Mouse (Mus musculus) stomach, embryonic 14.5 days (tissue): ENCODE measurements at regions not wholly inside any gene's neighbourhood (a gene's known extent, or its start where the extent isn't known, plus 50 kb on each side); places are given as distances from the start of the nearest gene placed in this dataset.

Experiments used
- ATAC-seq: fragments of 200-750 bp; cut with Nextera tagmentation; 2 replicates; pipeline ENCODE4 v1.8.0; 2017; ENCODE audit warnings: low read depth, moderate TSS enrichment; ENCODE audit not compliant: insufficient number of reproducible peaks, insufficient read depth, low FRiP score
- H3K27ac ChIP-seq: fragments of 300-500 bp; sonication (generic); 2 replicates; pipeline ENCODE4 v1.5.1; 2014; ENCODE audit warnings: mild to moderate bottlenecking, low read length, moderate library complexity, mixed read lengths
- H3K27me3 ChIP-seq: fragments of 300-500 bp; sonication (generic); 2 replicates; pipeline ENCODE4 v1.6.1; 2014; ENCODE audit warnings: low read length, control low read depth, mixed read lengths; ENCODE audit not compliant: control insufficient read depth, insufficient read depth
- H3K36me3 ChIP-seq: fragments of 300-500 bp; sonication (generic); 2 replicates; pipeline ENCODE4 v1.6.1; 2014; ENCODE audit warnings: mild to moderate bottlenecking, control low read depth, low read length, moderate library complexity, mixed read lengths; ENCODE audit not compliant: control insufficient read depth, insufficient read depth
- H3K4me1 ChIP-seq: fragments of 300-500 bp; sonication (generic); 2 replicates; pipeline ENCODE4 v1.6.1; 2014; ENCODE audit warnings: low read length, control low read depth, mixed read lengths; ENCODE audit not compliant: control insufficient read depth, insufficient read depth
- H3K4me2 ChIP-seq: fragments of 300-500 bp; sonication (generic); replicated peaks from 2 replicates; pipeline ENCODE4 v1.6.1; 2014; ENCODE audit warnings: low read depth, low read length, control low read depth
- H3K4me3 ChIP-seq: fragments of 300-500 bp; sonication (generic); 2 replicates; pipeline ENCODE4 v1.5.1; 2014; ENCODE audit warnings: low read depth, low read length, control low read depth
- H3K9ac ChIP-seq: fragments of 300-500 bp; sonication (generic); replicated peaks from 2 replicates; pipeline ENCODE4 v1.6.1; 2014; ENCODE audit warnings: low read depth, mild to moderate bottlenecking, control low read depth, low read length, moderate library complexity, mixed read lengths
- H3K9me3 ChIP-seq: fragments of 300-500 bp; sonication (generic); 2 replicates; pipeline ENCODE4 v1.6.1; 2016; ENCODE audit warnings: low read depth, low read length, control low read depth; ENCODE audit not compliant: control insufficient read depth
- WGBS: fragments of 180-500 bp; shearing (Covaris S2); extraction: QIAGEN DNeasy Blood & Tissue Kit; methylation state at CpG from one replicate; pipeline ENCODE4 v1.1.7; 2014; 5-methylcytosine and 5-hydroxymethylcytosine counted together

DNA sequence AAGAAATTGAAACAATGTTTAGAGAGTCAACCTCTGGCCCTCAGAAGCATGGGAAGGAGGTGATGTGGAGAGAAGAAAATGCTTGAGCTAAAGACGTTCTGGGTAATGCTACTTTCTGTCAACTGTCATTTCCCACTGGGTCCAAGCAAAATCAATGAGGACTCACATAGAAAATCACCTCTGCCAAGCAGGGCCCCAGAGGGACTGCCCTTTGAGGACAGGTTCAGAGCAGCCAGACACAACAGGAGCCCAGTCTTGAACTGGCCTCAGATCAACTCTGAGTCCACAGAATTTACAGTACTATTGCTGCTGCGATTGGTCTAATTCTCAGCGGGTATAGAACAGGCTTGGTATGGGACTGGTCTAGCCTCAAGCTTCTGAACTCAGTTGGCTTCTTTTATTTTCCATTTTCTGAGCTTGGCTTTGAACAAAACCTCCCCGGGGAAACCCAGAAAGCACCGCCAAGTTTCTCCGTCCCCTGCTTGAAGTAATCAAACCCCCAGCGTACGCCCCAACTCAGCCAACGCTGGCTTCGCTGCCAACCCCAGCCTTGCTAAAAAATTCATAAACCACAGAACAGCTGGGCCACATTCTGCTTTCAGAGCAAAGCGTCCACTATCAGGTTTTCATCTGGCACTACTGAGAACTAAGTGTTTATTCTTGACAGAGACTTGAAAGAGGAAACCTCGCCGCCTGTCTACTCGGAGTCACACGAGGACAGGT is 322.8 kb upstream of the Spred2 start:
- 65% methylated on average over 15 of the region's 15 CpGs for WGBS
- no peak for ATAC-seq
- no peak overlapping the region for H3K27ac ChIP-seq
- H3K4me1 ChIP-seq, result no peaks in the 10 kb centered on the region
- no peak overlapping the region for H3K9ac ChIP-seq
- H3K27me3 ChIP-seq, result no peaks in the 10 kb centered on the region
- no peak overlapping the region for H3K4me2 ChIP-seq
- H3K4me3 ChIP-seq, result no peak overlapping the region
- no peaks in the 10 kb centered on the region for H3K36me3 ChIP-seq
- no peaks in the 10 kb centered on the region for H3K9me3 ChIP-seq

DNA sequence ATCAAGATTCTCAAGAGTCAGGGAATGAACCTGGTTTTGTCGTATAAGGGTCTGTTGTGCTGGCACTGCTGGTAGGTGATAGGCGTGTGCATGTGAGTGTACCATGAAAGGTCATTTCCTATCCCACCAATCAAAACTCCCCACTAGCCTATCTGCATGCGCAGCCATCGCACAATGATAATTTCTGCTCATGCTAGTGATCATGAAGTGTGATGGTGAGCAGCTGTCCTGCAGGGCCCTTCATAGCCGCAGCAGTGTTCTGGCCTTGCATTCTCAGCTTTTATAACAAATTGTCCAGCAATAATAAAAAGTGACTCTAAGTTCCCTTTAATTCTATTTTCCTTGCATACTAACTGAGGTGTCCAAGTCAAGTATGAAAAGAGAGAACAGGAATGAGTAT is 321.7 kb upstream of the Spred2 start:
- Histone ChIP-seq H3K27ac (no peak overlapping the region), H3K27me3 (no peaks in the 10 kb centered on the region), H3K36me3 (no peaks in the 10 kb centered on the region), H3K4me3 (no peak overlapping the region), H3K9me3 (no peaks in the 10 kb centered on the region), H3K9ac (no peak overlapping the region), H3K4me2 (no peak overlapping the region), H3K4me1 (no peaks in the 10 kb centered on the region)
- no peak for ATAC-seq
- WGBS, result 84% methylated on average over 5 of the region's 5 CpGs

DNA sequence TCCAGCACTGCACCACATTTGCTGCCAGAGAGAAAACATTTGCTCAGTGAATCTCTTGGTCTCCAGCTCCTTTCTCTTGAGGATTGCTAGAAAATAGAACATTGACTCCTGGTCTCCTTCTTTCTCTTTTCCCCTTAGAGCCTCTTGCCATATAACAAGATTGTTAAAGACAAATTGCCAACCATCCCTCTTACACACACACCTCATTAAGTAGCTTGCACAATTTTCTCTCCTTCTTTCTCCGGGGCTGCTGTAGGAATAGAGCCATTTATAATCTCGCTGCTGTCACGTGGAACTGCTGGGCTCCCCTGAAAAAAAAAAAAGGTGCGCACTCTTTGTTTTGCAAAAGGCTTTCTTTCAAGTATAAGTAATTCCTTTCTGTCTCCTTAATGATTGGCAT is 318.6 kb upstream of the Spred2 start:
- Histone ChIP-seq H3K9me3 (no peaks in the 10 kb centered on the region), H3K27ac (no peak overlapping the region), H3K4me2 (no peak overlapping the region), H3K27me3 (no peaks in the 10 kb centered on the region), H3K36me3 (no peaks in the 10 kb centered on the region), H3K4me1 (no peaks in the 10 kb centered on the region), H3K4me3 (no peak overlapping the region), H3K9ac (no peak overlapping the region)
- ATAC-seq, result no peak
- 40% methylated on average over 4 of the region's 4 CpGs for WGBS

DNA sequence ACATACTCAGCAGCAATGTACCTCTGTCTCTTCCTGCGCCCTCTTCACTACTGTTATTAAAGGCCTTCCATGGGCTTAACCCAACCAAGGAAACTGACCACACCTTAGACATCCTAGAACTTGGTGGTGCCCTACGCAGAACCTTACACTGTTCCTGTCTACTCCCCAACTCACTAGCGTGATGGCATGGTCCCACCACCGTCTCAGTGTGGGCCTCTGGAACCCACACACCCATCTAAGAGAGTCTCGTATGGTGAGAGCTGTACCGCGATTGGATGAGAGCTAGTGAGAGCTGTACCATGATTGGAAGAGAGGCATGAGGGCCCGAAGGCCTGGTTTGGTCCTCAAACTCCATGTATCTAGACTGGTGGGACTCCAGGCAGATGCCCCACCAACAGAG is 317.2 kb upstream of the Spred2 start:
- Histone ChIP-seq H3K9ac (no peak overlapping the region), H3K4me3 (no peak overlapping the region), H3K4me1 (no peaks in the 10 kb centered on the region), H3K36me3 (no peaks in the 10 kb centered on the region), H3K27ac (no peak overlapping the region), H3K9me3 (no peaks in the 10 kb centered on the region), H3K4me2 (no peak overlapping the region), H3K27me3 (no peaks in the 10 kb centered on the region)
- ATAC-seq, result no peak
- WGBS, result 95% methylated on average over 8 of the region's 8 CpGs

GRCm38 (mm10) chr11:19607941-19608340 is 316.2 kb upstream of the Spred2 start:
- Histone ChIP-seq H3K4me3 (no peak overlapping the region), H3K9ac (no peak overlapping the region), H3K4me2 (no peak overlapping the region), H3K27ac (no peak overlapping the region), H3K9me3 (no peaks in the 10 kb centered on the region), H3K36me3 (no peaks in the 10 kb centered on the region), H3K27me3 (no peaks in the 10 kb centered on the region), H3K4me1 (no peaks in the 10 kb centered on the region)
- no peak for ATAC-seq

DNA sequence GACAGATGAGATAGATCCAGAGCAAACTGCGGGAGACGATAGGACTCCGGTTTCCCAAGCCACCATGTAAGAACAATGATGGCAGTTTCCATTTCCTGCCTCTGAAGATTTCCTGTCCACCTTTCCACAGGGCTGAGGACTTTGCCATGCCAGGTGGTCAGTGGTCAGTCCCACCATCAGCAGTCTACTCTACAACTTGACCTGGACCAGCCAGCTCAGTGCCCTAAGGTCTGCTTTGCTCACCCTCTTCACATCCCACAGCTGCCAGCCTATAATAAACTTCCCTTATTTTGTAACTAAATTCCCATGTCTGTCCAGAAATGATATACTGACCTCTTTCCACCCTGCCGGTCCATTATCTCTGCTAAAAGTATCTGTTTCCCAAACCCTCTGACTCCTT is 315.7 kb upstream of the Spred2 start:
- Histone ChIP-seq H3K9ac (no peak overlapping the region), H3K9me3 (no peaks in the 10 kb centered on the region), H3K27me3 (no peaks in the 10 kb centered on the region), H3K36me3 (no peaks in the 10 kb centered on the region), H3K27ac (no peak overlapping the region), H3K4me3 (no peak overlapping the region), H3K4me2 (no peak overlapping the region), H3K4me1 (no peaks in the 10 kb centered on the region)
- no peak for ATAC-seq
- 76% methylated on average over 4 of the region's 4 CpGs for WGBS

GRCm38 (mm10) chr11:19610559-19610958 is 313.6 kb upstream of the Spred2 start:
- H3K27ac ChIP-seq, result no peak overlapping the region
- H3K27me3 ChIP-seq, result no peaks in the 10 kb centered on the region
- 47% methylated on average over 6 of the region's 6 CpGs for WGBS
- no peak overlapping the region for H3K4me3 ChIP-seq
- H3K4me2 ChIP-seq, result no peak overlapping the region
- no peaks in the 10 kb centered on the region for H3K36me3 ChIP-seq
- no peaks in the 10 kb centered on the region for H3K9me3 ChIP-seq
- no peak overlapping the region for H3K9ac ChIP-seq
- no peaks in the 10 kb centered on the region for H3K4me1 ChIP-seq
- no peak for ATAC-seq

GRCm38 (mm10) chr11:19611217-19611616 is 313.0 kb upstream of the Spred2 start:
- no peak for ATAC-seq
- H3K9me3 ChIP-seq, result no peaks in the 10 kb centered on the region
- no peaks in the 10 kb centered on the region for H3K4me1 ChIP-seq
- H3K4me3 ChIP-seq, result no peak overlapping the region
- H3K4me2 ChIP-seq, result no peak overlapping the region
- no peaks in the 10 kb centered on the region for H3K36me3 ChIP-seq
- H3K27ac ChIP-seq, result no peak overlapping the region
- H3K9ac ChIP-seq, result no peak overlapping the region
- 79% methylated on average over 4 of the region's 4 CpGs for WGBS
- no peaks in the 10 kb centered on the region for H3K27me3 ChIP-seq

DNA sequence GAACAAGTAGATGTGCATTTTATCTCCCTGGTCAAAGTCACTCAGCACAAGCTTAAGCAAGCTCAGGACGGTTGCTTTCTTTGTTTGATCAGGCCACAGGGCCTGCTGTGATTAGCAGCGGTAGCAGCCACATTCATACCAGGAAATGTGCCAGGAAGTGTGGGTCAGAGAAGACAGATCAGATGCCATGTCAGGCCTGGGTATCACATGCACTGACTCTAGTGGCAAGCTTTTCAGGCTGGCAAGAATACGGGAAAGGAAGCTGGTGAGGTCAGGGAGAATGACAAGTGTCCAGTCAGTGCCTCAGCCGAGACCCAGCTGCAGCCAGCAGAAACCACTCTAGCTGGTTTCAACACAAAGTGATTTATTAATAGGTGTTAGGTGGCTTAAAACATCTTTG is 307.7 kb upstream of the Spred2 start:
- no peak overlapping the region for H3K9ac ChIP-seq
- no peaks in the 10 kb centered on the region for H3K36me3 ChIP-seq
- no peak for ATAC-seq
- H3K4me2 ChIP-seq, result no peak overlapping the region
- no peaks in the 10 kb centered on the region for H3K4me1 ChIP-seq
- H3K27me3 ChIP-seq, result no peaks in the 10 kb centered on the region
- H3K27ac ChIP-seq, result no peak overlapping the region
- WGBS, result 61% methylated on average over 4 of the region's 4 CpGs
- H3K9me3 ChIP-seq, result no peaks in the 10 kb centered on the region
- no peak overlapping the region for H3K4me3 ChIP-seq
